Mouse (Mus musculus) cortical plate, adult 2 months (tissue): Measurements from ENCODE around the gene A430078G23Rik. TPM values are rescaled to one million over a fixed set of nuclear protein-coding genes. Genes with fewer than 3 reads are reported as not detected.

Experiments
- H3K27ac ChIP-seq: fragments of 200-500 bp; 2 replicates; pipeline ENCODE4 v1.5.1; 2012; ENCODE audit warnings: low read length, control low read depth, inconsistent platforms; ENCODE audit not compliant: insufficient read depth
- H3K4me1 ChIP-seq: fragments of 200-500 bp; 2 replicates; pipeline ENCODE4 v1.6.1; 2011; ENCODE audit warnings: low read length; ENCODE audit not compliant: control insufficient read depth, insufficient read depth
- H3K4me3 ChIP-seq: fragments of 200-500 bp; 2 replicates; pipeline ENCODE4 v1.5.1; 2011; ENCODE audit warnings: mild to moderate bottlenecking, low read length, control low read depth; ENCODE audit not compliant: insufficient read depth
- CTCF ChIP-seq: fragments of 200-500 bp; IDR thresholded peaks from 2 replicates; pipeline ENCODE4 v1.5.1; 2011; ENCODE audit warnings: mild to moderate bottlenecking, control low read depth, low read length; ENCODE audit not compliant: insufficient read depth; ENCODE audit errors: extremely low read depth
- POLR2A ChIP-seq: fragments of 200-500 bp; IDR thresholded peaks from 2 replicates; pipeline ENCODE4 v1.6.1; 2011; ENCODE audit warnings: mild to moderate bottlenecking, low read length, control low read depth; ENCODE audit not compliant: insufficient read depth; ENCODE audit errors: extremely low read depth
- polyA plus RNA-seq: library from polyadenylated mRNA; depleted of rRNA; stranded (reverse); fragments of >200 nt; gene quantifications from 2 replicates; pipeline ENCODE4 v1.2.3, GENCODE M21; 2012

The A430078G23Rik gene
- polyA plus RNA-seq, 1 experiment: not detected

DNA sequence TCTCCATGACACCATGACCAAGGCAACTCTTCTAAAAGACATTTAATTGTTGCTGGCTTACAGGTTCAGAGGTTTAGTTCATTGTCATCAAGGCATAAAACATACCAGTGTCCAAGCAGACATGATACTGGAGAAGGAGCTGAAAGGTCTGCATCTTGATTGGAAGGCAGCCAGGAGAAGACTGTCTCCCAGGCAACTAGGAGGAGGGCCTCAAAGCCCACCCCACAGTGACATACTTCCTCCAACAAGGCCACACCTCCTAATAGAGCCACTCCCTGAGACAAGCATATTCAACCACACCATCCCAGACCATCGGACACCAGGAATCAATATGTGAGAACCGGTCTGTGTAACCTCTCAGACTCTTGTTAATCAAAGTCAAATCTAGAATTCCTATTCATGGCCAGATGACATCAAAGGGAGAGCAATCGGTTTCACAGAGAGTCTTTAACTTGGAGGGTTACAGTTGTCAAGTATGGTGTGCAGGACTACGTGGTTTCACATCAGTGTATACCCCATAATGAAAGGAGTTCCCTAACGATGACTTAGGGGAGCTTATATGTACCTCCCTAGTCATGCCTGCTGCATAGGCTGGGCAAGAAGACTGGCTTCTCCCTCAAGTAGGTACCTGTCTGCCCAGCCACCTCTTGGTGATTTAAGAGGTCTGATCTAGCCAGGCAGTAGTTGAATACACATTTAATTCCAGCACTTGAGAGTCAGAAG is 6.4 kb upstream of the A430078G23Rik start:
- Histone ChIP-seq H3K4me1 (peaks cover 2% of the 10 kb centered on the region; the same call in 1 of the 2 replicates), H3K4me3 (no peak overlapping the region), H3K27ac (no peak overlapping the region)
- TF ChIP-seq CTCF: no peak
- TF ChIP-seq POLR2A: no peak

DNA sequence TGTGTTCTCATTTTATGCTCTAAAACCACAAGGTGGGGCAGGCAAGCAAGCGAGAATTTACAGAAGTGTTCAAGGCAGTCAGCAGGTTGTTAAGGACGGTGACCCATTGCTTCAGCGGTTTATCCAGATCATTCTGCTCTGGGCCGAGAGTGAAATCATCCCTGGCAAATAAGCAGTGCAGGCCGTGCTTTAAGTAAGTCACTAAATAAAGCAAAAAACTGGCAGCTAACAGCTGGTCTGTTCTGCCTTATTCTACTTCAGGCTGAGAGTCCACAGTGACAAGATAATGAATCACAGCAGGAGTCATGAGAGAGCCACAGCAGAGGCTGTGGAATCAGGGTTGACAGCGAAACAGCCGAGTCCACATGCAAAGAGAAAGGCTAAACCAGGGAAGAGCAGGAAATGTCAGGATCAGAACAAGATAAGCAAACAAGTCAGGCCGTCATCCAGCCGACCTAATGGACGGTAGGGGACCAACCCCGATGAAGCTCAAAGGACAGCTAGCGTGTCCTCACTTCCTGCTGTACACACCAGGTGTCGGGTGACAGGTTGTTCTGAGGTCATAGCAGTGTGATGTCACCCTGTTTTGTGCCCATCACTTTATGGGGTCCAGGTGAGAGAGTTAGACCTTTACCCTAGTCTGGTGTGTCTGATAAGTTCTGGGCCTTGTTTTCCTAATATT is 4.9 kb upstream of the A430078G23Rik start:
- H3K4me1 ChIP-seq: peaks cover 2% of the 10 kb centered on the region; the same call in 1 of the 2 replicates
- no peak overlapping the region for H3K4me3 ChIP-seq
- TF ChIP-seq POLR2A (no peak), CTCF (no peak)
- H3K27ac ChIP-seq: no peak overlapping the region

- Histone ChIP-seq H3K4me1 (peaks cover 2% of the 10 kb centered on the region; the same call in 1 of the 2 replicates), H3K4me3 (no peak overlapping the region), H3K27ac (no peak overlapping the region)
- no peak for TF ChIP-seq POLR2A
- TF ChIP-seq CTCF: no peak
These were observed 2.5 kb upstream of the A430078G23Rik start for GRCm38 (mm10) chr8:3350747-3351146.

DNA sequence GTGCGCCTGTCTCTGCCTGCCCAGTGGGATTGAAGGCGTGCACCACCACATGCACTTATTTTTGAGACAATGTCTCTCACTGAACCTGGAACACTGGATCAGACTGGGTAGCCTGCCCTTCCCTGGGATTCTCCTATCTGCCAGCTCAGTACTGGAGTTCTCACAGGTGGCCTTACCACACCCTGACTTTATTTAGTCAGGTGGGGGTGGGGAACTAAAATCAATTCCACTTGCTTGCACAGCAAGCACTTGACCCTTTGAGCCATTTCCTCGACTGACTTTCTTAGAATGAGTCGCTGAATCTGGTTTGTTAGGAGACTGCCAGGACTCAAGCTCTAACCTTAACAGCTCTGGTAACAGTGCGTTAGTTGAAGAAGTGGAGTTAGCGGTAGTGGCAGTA is 500 bp upstream of the A430078G23Rik start:
- no peak overlapping the region for H3K27ac ChIP-seq
- peaks cover 2% of the 10 kb centered on the region; the same call in 1 of the 2 replicates for H3K4me1 ChIP-seq
- TF ChIP-seq POLR2A: no peak
- TF ChIP-seq CTCF: no peak
- no peak overlapping the region for H3K4me3 ChIP-seq

- Histone ChIP-seq H3K4me1 (no peaks in the 10 kb centered on the region), H3K4me3 (no peak overlapping the region), H3K27ac (no peak overlapping the region)
- no peak for TF ChIP-seq POLR2A
- TF ChIP-seq CTCF: no peak
These were observed 712 bp downstream of the A430078G23Rik start for GRCm38 (mm10) chr8:3353811-3354442.

- H3K4me1 ChIP-seq: no peaks in the 10 kb centered on the region
- TF ChIP-seq POLR2A: no peak
- no peak for TF ChIP-seq CTCF
- H3K4me3 ChIP-seq: no peak overlapping the region
- no peak overlapping the region for H3K27ac ChIP-seq
These were observed 1.2 kb downstream of the A430078G23Rik start for GRCm38 (mm10) chr8:3354443-3354812.

- no peak overlapping the region for H3K4me3 ChIP-seq
- TF ChIP-seq CTCF: no peak
- no peak for TF ChIP-seq POLR2A
- no peaks in the 10 kb centered on the region for H3K4me1 ChIP-seq
- no peak overlapping the region for H3K27ac ChIP-seq
These were observed 2.4 kb downstream of the A430078G23Rik start for GRCm38 (mm10) chr8:3355586-3355985.

- TF ChIP-seq POLR2A (no peak), CTCF (peak; percentile 78)
- no peak overlapping the region for H3K4me3 ChIP-seq
- H3K27ac ChIP-seq: no peak overlapping the region
- no peaks in the 10 kb centered on the region for H3K4me1 ChIP-seq
These were observed 4.8 kb downstream of the A430078G23Rik start for GRCm38 (mm10) chr8:3358060-3358459.

DNA sequence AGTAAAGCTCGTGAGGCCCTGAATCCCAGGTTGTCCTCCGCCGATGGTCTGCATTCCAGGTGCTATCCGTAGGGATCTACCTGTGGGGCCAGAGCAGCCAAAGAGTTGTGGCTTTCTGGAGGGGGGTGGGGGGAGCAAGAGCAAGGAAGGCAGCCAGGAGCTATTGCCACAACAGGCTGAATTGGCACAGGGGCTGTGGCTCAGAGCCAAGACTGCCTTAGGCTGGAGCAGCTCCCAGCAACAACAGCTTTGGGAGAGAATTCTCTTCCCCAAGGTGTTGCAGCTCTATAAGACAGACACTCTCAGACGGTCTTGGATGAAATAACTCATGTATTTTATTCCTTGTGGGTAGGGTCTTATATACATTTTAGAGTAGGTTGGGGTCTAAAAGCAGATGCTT is 13.9 kb downstream of the A430078G23Rik start:
- no peaks in the 10 kb centered on the region for H3K4me1 ChIP-seq
- H3K27ac ChIP-seq: no peak overlapping the region
- H3K4me3 ChIP-seq: no peak overlapping the region
- no peak for TF ChIP-seq POLR2A
- no peak for TF ChIP-seq CTCF

GRCm38 (mm10) chr8:3368091-3368490 is 14.9 kb downstream of the A430078G23Rik start:
- H3K4me3 ChIP-seq: no peak overlapping the region
- no peak overlapping the region for H3K27ac ChIP-seq
- TF ChIP-seq CTCF (no peak), POLR2A (no peak)
- H3K4me1 ChIP-seq: no peaks in the 10 kb centered on the region
